Mouse (Mus musculus): ENCODE measurements around the gene Amotl2. TPM values are rescaled to one million over a fixed set of nuclear protein-coding genes. Genes with fewer than 3 reads are reported as not detected.

The Amotl2 gene
- polyA plus RNA-seq (2012; rRNA removed; ENCODE audit: low replicate concordance): 5.9 and 8.2 TPM in 2 replicates

GRCm38 (mm10) chr9:102716481-102717163 is at the start of gene Amotl2:
Gene Amotl2, plus strand, starts transcription at chr9:102716672.

Other genes with a start within 250 kb of the Amotl2 start
- gene Ky, start 210.9 kb upstream of the Amotl2 start, polyA plus RNA-seq (2012; rRNA removed; ENCODE audit: low replicate concordance): 1.3 and 2.1 TPM in 2 replicates
- 21.4 and 22.6 TPM in 2 replicates for gene Anapc13, start 90.4 kb upstream of the Amotl2 start, polyA plus RNA-seq (2012; rRNA removed; ENCODE audit: low replicate concordance)
- gene Cep63, start 90.1 kb upstream of the Amotl2 start, polyA plus RNA-seq (2012; rRNA removed; ENCODE audit: low replicate concordance): 0.58 and 1.0 TPM in 2 replicates
- 19.2 and 33.2 TPM in 2 replicates for gene Ryk, start 118.2 kb downstream of the Amotl2 start, polyA plus RNA-seq (2012; rRNA removed; ENCODE audit: low replicate concordance)

Measured in duodenum, adult 2 months (tissue).